Mouse (Mus musculus): ENCODE measurements at regions not wholly inside any gene's neighbourhood (a gene's known extent, or its start where the extent isn't known, plus 50 kb on each side); places are given as distances from the start of the nearest gene placed in this dataset.

DNA sequence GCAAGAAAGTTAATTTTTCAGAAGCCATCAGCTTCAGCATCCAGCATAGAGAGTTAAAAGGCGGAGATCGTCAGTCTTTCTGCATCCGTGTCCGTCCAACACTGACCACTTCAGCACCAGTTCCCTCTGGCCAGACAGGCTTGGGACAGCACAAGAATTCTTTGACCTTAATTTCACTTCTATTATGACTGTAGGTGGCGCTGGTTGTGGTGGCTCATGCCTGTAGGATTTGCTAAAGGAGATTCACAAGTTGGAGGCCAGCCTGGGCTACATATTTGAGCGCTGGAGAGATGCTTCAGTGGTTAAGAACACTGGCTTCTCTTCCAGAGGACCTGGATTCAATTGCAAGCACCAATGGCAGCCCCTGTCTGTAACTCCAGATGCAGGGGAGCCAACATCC lies 66.0 kb downstream of the Amer2 start:
- intact Hi-C loops (cut with DNase I), result no loop called here

DNA sequence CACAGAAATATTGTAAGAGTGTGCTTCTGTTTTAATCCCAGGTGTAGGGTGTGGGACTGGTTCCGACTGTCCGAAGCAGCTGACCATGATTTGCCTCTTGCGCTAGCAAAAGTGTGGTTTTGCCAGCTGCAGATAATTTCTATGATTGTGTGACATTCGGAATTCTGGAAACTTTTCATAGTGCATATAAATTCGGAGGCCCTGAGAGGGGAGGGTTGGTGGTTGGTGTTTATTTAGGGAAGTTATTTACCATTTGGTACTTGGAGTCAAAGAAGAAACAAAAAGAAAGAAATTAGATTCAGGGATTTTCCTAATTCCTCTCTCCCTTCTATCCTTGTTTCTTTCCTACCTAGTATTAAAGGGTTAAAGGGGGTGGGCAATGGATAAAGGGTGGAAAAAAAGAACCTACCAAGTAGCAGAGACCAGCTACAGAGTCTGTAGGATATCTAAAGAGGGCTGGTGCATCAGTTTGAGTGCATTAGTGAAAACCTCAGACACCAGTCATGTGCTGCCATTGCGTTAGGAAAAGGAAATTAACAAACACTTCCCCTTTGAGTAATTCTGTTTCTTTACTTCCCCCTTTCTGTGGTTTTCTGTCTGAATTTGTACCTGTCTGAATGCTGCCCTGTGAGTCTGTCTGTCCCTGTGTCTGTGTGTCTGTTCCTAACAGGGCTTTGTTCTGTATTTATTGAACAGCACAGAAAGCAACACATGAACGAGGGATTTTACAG lies 70.9 kb downstream of the Amer2 start:
- DNase-seq, result no peak
- intact Hi-C loops (cut with DNase I), result no loop called here

More for the DNA sequence above, 66.0 kb downstream of the Amer2 start:
- no peak for DNase-seq

DNA sequence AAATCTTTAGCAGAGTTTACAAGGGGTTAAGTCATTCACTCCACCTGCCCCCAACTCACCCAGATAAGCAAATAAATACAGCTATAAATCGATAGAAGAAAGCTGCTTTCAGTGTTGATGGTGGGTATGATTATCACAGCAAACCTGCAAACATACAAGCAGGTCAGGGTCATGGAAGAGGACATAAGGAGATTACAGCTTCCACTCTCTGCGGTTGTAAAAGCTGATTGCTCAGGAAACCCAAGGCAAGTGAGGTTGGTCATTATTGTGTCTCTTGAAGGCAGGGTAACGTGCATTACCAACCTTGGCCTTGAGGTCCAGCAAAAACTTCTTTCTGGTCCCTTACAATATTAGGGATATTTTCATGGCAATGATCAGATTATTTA lies 71.5 kb downstream of the Amer2 start:
- DNase-seq, result no peak
- intact Hi-C loops (cut with DNase I), result no loop called here

DNA sequence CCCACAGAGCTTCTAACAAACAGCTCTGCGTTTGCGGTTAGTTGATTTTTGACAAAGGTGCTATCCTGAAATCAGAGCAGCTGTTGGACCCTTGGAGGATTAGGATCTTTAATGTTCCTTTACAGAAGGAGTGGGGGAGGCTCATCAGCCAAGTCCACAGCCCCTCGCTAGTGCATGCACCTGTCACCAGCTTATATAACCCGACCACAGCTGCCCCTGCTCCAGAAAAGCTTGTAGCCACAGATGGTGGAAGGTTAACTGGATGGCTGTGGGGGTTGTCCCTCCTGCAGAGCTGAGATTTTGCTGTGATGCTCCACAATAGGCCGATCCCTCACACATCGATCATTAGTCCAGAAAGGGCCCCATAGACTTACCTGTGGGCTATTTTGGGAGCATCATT lies 73.0 kb downstream of the Amer2 start:
- intact Hi-C loops (cut with DNase I), result no loop called here

GRCm38 (mm10) chr14:60451216-60451615 lies 78.2 kb downstream of the Amer2 start:
- intact Hi-C loops (cut with DNase I), result no loop called here
- no peak for DNase-seq

More for the DNA sequence above, 73.0 kb downstream of the Amer2 start:
- DNase-seq, result no peak

GRCm38 (mm10) chr14:60451684-60452083 lies 78.6 kb downstream of the Amer2 start:
- intact Hi-C loops (cut with DNase I), result no loop called here
- no peak for DNase-seq

DNA sequence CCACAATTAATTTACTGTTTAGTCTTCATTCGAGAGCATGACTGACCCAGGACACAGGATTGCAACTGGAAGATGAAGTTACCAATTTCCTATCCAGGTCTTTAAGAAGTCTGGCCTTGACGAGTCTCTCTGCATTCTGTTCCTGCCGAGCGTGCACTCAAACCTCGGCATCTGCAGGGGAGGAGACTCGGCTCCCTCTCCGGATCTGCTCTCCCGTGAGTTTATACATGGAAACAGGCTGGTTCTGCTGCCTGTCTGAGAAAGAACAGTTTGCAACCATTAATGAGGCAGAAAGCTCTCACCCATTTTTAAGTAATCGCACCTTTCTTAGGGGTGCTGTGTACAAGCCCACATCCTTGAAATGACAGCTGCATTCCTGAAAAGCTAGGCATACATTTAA lies 83.7 kb downstream of the Amer2 start:
- intact Hi-C loops (cut with DNase I), result no loop called here
- DNase-seq, result no peak

DNA sequence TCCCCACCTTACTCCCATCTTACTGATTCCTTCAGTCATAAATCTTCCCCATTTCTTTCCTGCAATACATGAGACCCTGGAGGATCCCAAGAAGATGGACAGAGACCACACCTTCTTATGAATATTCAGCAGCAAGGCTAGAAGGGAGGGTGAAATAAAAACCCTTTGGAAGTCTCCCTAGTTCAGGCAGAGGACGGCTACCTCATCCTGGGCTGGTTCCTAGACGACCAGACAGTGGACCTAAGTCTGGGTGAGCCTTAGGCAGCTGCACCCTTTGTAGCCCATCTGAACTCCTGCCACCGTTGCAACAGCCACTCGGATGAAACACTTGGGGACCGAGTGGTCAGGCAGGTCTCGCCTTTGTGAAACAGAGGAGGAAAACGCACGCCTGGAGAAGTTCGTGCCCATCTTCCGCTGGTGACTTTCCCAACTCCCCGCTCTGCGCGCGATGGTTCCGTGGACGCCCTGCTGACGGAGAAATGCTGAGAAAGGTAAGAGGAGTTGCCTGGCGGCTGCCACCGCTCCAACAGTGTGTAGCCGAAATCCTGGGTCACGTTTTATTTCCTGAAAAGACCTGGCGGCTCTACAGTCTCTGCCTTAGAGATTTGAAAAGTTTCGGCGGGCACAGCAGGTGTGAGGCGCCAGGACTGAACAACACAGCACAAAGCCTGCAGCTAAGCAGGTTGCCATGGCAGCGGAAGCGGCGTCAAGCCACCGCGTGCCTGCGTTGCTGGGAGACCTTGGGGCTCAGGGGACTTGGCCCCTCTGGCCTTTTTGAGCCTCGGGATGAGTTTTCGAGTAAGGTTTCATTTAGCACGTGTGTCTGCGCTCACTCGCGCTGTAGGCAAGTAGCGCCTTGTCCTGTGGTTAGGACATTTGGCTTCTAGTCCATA lies 112.2 kb downstream of the Amer2 start:
- peak; percentile 41 to 57 for DNase-seq
- intact Hi-C loops (cut with DNase I), result no loop called here

- peak in 1 of 2 experiments; percentile 4 for DNase-seq
Observed at GRCm38 (mm10) chr14:60485889-60486274, 112.8 kb downstream of the Amer2 start.

DNA sequence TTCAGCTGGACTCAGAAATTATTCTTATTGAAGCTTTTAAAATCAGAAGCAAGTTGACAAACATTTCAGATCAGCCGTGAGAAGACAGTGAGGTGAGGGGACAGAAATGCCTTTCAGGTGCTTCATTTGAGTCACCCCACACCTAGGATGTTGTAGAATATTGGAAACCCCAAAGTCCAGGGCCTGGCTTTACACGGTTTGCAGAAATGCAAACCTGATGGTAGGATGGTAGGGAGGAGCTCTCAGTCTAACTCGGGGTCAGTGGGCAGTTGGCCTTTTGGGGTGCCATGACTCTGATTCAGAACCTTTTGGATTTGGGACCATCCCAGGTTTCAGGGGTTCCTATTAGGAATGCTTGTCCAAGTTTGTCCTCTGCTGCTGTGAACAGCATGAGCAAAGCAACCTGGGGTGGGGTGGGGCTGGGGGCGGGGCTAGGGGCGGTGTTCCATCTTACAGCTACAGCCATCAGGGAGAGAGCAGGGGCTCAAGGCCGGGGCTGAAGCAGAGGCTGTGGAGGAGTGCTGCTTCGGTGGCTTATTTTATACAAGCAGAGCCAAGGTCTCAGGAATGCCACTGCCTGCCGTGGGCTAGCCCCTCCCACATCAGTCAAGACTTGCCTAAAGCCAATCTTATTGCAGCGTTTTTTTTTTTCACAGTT lies 113.3 kb downstream of the Amer2 start:
- intact Hi-C loops (cut with DNase I), result no loop called here
- no peak for DNase-seq

More at GRCm38 (mm10) chr14:60485889-60486274, 112.8 kb downstream of the Amer2 start:
- intact Hi-C loops (cut with DNase I), result no loop called here

DNA sequence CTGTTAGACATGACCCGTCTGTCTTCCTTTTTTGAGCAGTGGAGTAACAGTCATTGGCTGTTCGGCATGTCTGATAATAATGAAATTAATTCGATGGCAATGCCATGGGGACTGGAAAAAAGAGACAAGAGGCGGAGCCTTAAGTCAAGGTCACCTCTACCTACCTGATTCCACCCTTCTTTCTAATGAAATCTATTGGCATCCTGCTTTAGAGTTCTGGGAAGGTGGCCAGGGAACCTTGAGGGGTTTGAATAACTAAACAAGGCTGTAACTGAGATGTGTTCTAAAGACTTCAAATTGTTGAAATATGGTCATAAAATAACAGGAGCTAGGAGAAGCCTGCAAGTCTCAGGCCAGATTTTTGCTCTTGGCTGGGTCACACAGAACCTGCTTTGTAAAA lies 116.1 kb downstream of the Amer2 start:
- intact Hi-C loops (cut with DNase I), result no loop called here
- DNase-seq, result no peak

DNA sequence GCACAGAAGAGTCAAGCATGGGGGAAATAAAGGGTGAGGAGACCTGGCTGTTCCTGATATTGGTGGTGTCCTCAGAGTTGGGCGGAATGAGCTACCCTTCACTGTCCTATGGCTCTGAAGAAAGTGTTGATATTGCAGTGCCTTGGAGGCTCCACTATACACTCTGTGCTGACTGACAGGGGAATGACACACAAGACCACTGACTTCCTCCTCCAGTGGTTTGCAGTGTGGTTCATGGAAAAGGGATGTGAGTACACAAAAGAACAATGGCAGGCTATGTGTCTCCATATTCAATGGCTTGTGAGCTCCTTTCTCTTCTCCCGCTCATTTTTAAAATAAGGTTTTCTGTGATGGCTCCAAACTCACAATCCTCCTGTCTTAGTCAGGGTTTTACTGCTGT lies 117.8 kb downstream of the Amer2 start:
- intact Hi-C loops (cut with DNase I), result no loop called here
- no peak for DNase-seq

DNA sequence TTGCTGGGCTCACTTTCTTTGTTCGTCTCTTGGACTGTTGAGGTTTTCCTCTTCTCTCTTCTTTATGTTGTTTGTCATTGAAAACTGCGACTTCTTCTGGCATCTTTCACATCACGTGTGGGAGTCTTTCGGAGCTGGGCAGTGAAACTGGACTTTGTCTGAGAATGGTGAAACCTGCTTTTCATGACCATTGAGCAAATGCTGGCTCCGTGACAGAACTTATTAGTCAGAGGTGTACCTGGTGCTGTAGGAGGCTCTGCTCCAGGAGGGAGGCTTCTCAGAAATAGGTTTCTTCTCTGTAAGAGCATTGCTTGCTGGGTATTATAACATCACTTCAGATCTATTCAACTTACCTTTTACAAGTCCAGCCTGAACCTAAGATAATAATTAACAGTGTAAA lies 122.4 kb downstream of the Amer2 start:
- intact Hi-C loops (cut with DNase I), result no loop called here

DNA sequence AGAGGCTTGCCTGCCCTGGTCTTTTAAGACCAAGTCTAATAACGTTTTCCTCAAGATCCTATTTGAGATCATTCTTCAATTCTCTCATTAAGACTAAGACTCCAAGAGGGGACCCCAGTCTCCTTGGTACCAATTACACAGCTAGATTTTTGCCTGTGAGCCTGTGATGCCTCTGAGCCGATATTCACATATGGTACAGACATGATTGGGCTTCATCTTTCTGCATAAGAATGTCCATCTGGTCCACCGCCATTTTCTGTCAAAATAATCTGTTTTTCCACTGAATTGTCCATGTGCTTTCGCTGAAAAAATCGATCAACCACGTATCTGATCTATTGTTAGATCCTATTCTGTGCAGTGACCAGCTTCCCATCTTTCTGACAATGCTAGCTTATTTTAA lies 129.5 kb downstream of the Amer2 start:
- DNase-seq, result no peak
- intact Hi-C loops (cut with DNase I), result no loop called here

More for the DNA sequence above, 122.4 kb downstream of the Amer2 start:
- no peak for DNase-seq

- DNase-seq, result no peak
- intact Hi-C loops (cut with DNase I), result no loop called here
Observed at GRCm38 (mm10) chr14:60505066-60505465, 128.7 kb upstream of the Spata13 start.

DNA sequence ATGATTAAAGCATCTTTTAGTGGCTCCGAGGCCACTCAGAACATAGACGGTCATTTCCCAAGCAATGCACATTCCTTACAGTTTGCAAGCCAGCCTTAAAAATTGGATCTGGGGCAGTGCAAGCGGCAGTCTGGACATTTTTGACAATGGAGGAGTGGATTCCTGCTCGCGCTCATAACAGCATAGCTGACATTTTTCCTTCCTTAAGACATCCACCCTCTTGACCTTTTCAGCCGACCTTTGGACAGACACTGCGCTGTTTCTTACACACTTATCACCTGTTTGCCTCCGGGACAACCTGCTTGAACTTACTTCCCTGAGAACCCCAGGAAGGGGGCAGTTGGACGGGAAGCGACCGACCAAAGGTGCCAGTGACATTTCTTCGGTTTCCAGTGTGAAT lies 127.5 kb upstream of the Spata13 start:
- no peak for DNase-seq
- intact Hi-C loops (cut with DNase I), result no loop called here

- peak; percentile 35 to 55 for DNase-seq
- intact Hi-C loops (cut with DNase I), result loop anchor here (2.0 kb wide), 1 partner anchor 259 kb away; no protein-coding TSS in a partner anchor
Observed at GRCm38 (mm10) chr14:60513560-60513959, 120.2 kb upstream of the Spata13 start.

DNA sequence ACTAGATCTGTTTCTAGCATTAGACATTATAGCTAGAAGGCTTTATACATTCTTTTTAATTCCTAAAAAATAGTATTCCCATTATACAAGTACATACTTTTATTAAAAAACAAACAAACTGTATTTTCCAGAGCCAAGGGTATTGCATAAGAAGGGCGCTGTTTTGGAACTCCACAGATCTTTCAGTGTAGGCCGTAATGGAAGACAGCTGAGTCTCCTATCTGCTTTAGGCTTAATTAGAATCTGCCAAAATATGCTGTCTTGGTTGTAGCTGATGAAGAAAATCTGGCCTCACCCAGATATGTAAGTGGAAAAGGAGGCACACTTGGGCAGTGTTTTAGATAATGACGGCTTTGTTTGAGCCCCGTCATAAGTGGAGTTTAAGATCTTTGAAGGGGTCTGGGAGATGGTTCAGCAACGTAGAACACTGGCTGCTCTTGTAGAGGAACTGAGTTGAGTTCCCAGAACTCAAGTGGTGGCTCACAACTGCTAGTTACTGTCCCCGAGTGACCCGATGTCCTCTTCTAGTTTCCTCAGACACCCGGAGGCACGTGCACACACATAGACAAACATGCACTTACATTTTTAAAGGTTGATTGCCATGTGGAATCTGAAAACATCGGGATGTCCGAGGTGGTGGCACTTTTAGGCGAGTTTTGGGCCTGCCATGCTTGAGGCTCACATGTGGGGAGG lies 118.6 kb upstream of the Spata13 start:
- intact Hi-C loops (cut with DNase I), result no loop called here
- peak in 1 of 2 experiments; percentile 29 for DNase-seq

DNA sequence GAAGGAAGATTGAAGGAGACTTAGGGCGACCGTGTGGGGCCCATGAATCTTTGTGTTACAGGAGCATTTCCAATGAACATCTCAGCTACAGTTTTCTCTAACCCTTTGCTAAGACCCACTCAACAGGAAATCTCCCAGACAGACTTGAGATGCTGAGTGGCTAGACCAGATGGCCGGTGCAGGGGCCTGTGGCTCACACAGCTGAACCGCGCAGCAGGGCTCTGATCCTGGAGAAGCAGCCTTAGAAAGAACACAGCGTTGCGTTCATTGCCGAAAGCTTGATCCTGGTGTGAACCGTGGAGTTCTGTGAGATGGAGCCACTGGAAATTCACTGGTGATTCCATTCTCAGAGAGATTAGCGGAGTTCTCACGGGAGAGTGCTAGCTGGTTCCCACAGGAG lies 115.9 kb upstream of the Spata13 start:
- intact Hi-C loops (cut with DNase I), result no loop called here
- DNase-seq, result no peak

GRCm38 (mm10) chr14:60523010-60523409 lies 110.8 kb upstream of the Spata13 start:
- DNase-seq, result no peak
- intact Hi-C loops (cut with DNase I), result no loop called here

- intact Hi-C loops (cut with DNase I), result loop anchor here (1.0 to 2.0 kb wide), 3 partner anchors 164 to 248 kb away; no protein-coding TSS in a partner anchor
- DNase-seq, result no peak
Observed at GRCm38 (mm10) chr14:60524869-60525268, 108.9 kb upstream of the Spata13 start.

Measured in heart, postnatal 10 days (tissue).